Mouse (Mus musculus) sigmoid colon, adult 10 weeks (tissue): ENCODE results near the gene Olfr608. TPM values are rescaled to one million over a fixed set of nuclear protein-coding genes. Genes with fewer than 3 reads are reported as not detected.

Source experiments
- polyA plus RNA-seq: library from polyadenylated mRNA; stranded (reverse); fragments of 350-450 nt; fragmentation: Illumina TruSeq; extraction: RNeasy Lipid Tissue Mini Kit (QIAGEN cat#74804); gene quantifications from one replicate; pipeline ENCODE4 v1.2.3, GENCODE M21; 2014; ENCODE audit warnings: low read depth, low replicate concordance

The Olfr608 gene
- not detected for polyA plus RNA-seq

DNA sequence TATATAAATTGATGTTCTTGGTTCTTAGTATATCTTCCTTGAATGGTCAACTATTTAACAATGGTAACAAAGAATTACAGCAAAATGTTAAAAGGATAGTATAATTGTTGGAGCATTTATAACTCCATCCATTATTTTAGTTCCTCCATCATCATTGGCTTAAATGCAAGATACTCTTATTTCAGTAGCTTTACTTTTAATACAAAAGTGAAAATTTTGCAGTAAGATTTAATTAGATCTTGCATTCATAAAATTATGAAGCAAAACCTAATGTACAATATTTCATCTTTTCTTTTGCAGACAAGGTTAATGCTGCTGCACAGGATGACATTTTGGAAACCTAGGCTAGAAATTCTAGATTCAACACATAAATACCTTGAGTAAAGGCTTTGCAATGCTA is at the start of gene Olfr608:
Gene Olfr608, plus strand, starts transcription at position 301 of the 400 bp plus-strand sequence.

DNA sequence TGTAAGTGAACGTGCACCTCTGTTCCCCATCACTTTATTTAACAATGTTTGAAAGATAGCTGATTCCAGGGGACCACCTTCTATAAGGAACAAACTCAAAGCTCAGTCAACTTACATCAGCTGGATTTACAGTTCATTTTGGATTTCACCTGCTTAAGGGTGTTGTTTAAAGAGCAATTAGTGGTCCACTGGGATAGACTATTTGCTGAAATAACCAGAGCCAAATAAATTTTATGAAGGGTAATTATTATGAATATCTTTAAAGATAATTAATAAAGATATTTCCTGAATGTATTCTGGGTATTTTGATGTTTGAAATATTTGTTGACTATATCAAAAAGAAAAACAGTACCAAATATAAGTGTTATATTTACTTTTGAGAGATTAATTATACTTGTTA is 24.3 kb upstream of the Olfr608 start, which contains the start of gene Olfr605:
Gene Olfr605, minus strand, starts transcription at position 101 of the 400 bp plus-strand sequence.

DNA sequence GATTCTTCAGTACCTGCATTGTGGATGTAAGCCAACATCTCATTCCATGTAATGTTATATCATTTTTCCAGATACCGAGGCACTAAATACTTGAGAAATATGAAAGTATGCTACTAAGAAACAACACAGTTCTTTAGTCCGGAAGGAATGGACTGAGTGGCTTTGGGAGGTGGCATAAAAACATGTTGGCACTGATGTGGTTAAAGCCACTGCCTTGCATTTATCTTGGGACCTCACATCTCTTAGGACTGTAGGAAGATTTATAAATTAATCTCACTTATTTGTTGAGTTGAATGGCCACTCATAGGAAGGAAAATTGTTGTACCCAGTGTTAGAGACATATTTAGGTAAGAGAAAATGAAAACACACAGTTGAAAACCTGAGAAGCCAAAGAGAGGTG is 20.9 kb upstream of the Olfr608 start, which contains the start of gene Olfr606:
Gene Olfr606, plus strand, starts transcription at position 301 of the 400 bp plus-strand sequence.

DNA sequence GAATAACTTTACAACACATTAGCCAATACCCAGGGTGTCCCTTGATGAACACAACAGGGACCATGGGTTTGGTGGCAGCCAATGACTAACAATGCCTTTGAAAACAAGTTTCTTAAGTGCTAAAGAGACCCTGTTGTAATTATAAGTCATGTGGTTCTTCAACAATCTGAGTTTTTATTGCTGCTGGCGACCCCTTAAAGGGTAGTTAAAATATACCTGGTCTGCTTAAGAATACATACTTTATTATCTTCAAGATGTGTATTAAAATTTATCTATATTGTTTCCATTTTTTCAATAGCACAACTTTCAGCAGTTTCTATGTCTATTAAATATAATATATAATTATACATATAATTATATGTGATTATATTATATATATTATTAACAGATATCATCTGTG is 28.3 kb downstream of the Olfr608 start, which contains the start of gene Olfr609:
Gene Olfr609, minus strand, starts transcription at position 101 of the 400 bp plus-strand sequence.

DNA sequence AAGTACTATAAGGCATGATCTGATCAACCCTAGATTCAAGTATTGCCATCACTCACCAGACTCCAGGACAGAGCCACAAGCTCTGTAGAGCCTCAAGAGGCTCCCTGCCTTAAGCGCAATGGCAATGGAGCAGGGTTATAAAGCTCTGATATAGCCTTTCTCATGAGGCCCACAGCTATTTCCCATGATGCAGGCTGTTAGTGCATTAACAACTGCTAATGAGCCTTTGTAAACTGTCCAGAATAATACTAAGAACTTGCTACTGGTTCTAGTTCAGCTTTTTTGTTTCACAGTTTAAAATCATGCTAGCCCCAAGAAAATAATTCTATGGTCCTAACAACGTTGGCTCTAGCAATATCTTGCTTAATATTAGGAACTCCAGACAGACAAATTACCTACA is 42.3 kb downstream of the Olfr608 start, which contains the start of gene Olfr610:
Gene Olfr610, minus strand, starts transcription at position 101 of the 400 bp plus-strand sequence.

DNA sequence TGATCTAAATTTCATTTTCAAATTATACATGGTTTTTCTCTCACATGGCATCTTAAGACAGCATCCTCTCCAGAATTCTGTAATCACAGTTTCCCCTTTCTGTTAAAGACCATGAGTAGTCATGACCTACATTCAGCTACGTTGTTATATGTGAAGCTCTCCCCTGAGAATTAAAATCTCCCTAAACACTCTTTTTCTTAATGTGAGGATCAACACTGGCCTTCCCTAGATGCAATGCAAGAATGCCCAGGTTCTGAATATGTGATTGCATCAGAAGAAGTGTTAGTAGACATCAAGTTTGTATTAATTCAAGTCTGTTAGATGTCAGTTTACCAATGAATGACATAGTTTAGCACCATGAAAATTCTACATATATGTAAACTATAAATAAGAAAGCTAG is 51.1 kb downstream of the Olfr608 start, which contains the start of gene Olfr611:
Gene Olfr611, minus strand, starts transcription at position 101 of the 400 bp plus-strand sequence.

Other genes starting within 250 kb of the Olfr608 start
- gene Usp17ld, start 217.4 kb upstream of the Olfr608 start, polyA plus RNA-seq, result not detected
- not detected for gene Olfr596, start 164.2 kb upstream of the Olfr608 start, polyA plus RNA-seq
- gene Olfr597, start 153.6 kb upstream of the Olfr608 start, polyA plus RNA-seq, result not detected
- not detected for gene Olfr598, start 146.3 kb upstream of the Olfr608 start, polyA plus RNA-seq
- not detected for gene Olfr599, start 134.0 kb upstream of the Olfr608 start, polyA plus RNA-seq
- gene Olfr600, start 120.2 kb upstream of the Olfr608 start, polyA plus RNA-seq, result not detected
- not detected for gene Olfr601, start 107.2 kb upstream of the Olfr608 start, polyA plus RNA-seq
- gene Olfr603, start 83.7 kb upstream of the Olfr608 start, polyA plus RNA-seq, result not detected
- not detected for gene Usp17lc, start 54.8 kb upstream of the Olfr608 start, polyA plus RNA-seq
- gene Olfr605, start 24.4 kb upstream of the Olfr608 start, polyA plus RNA-seq, result not detected
- gene Olfr606, start 20.8 kb upstream of the Olfr608 start, polyA plus RNA-seq, result not detected
- gene Olfr607, start 5.7 kb upstream of the Olfr608 start, polyA plus RNA-seq, result not detected
- not detected for gene Olfr609, start 28.2 kb downstream of the Olfr608 start, polyA plus RNA-seq
- gene Olfr610, start 42.2 kb downstream of the Olfr608 start, polyA plus RNA-seq, result not detected
- not detected for gene Olfr611, start 51.0 kb downstream of the Olfr608 start, polyA plus RNA-seq
- not detected for gene Olfr612, start 72.8 kb downstream of the Olfr608 start, polyA plus RNA-seq
- not detected for gene Olfr613, start 78.2 kb downstream of the Olfr608 start, polyA plus RNA-seq
- gene Olfr615, start 86.2 kb downstream of the Olfr608 start, polyA plus RNA-seq, result not detected
- not detected for gene Olfr616, start 99.3 kb downstream of the Olfr608 start, polyA plus RNA-seq
- not detected for gene Olfr617, start 103.2 kb downstream of the Olfr608 start, polyA plus RNA-seq
- not detected for gene Olfr618, start 120.2 kb downstream of the Olfr608 start, polyA plus RNA-seq
- not detected for gene Olfr619, start 130.7 kb downstream of the Olfr608 start, polyA plus RNA-seq
- not detected for gene Olfr620, start 142.7 kb downstream of the Olfr608 start, polyA plus RNA-seq
- not detected for gene Olfr622, start 172.8 kb downstream of the Olfr608 start, polyA plus RNA-seq
- gene Olfr623, start 193.8 kb downstream of the Olfr608 start, polyA plus RNA-seq, result not detected
- 0.38 TPM for gene Olfr624, start 201.3 kb downstream of the Olfr608 start, polyA plus RNA-seq
- gene Olfr625-ps1, start 212.8 kb downstream of the Olfr608 start, polyA plus RNA-seq, result not detected
- gene Olfr243, start 244.8 kb downstream of the Olfr608 start, polyA plus RNA-seq, result not detected